Mouse (Mus musculus): Measurements from ENCODE around the gene C1qb.

C1qb gene

GRCm38 (mm10) chr4:136847166-136847565, 38.8 kb downstream of the C1qb start:
- DNase-seq (ENCODE audit: low read depth in 1 of 2, low spot score in 2 of 2) = no peak

- no peak for DNase-seq (ENCODE audit: low read depth in 1 of 2, low spot score in 2 of 2)
Measured at GRCm38 (mm10) chr4:136842802-136843201, 43.2 kb downstream of the C1qb start.

DNA sequence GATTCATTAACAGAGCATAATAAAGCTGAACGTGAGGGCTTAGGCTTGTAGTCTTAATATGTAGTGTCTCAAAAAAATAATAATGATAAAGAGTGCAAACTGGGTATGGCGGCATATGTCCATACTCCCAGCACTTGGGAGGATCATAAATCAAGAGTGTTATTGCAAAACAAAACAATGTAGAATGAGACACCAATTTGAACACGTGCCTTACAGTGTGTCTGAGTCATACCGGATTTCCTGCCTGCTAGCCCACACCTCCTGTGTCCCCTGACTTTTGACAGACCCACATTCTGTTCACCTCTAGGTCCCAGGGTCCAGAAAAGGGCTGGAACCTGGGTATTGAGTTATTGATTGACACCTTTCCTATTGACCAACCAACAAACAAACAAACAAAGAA, 44.0 kb downstream of the C1qb start:
- DNase-seq (ENCODE audit: low read depth in 1 of 2, low spot score in 2 of 2) = no peak

- DNase-seq (ENCODE audit: low read depth in 1 of 2, low spot score in 2 of 2) = peak in 1 of 2 experiments; percentile 30
Measured at GRCm38 (mm10) chr4:136841056-136841455, 44.9 kb downstream of the C1qb start.

GRCm38 (mm10) chr4:136838462-136838861, 47.5 kb downstream of the C1qb start:
- DNase-seq (ENCODE audit: low read depth in 1 of 2, low spot score in 2 of 2) = no peak

DNA sequence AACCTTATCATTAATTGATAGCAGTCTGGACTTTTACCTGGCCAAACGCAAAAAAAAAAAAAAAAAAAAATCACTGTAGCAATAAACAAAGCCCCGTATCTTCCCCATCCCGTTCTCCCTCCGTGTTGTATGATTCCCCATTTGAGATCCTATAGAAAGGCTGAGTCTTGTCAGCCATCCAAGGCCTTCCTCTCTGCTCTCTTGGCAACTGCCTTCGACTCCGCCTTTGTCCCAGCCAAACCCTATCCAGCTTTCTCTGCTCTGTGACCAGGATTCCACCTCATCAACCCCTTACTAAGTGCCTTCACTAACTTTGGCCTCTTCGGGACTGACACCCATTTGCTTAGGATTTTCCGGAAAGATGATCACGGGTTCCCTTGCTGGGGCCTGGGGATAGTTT, 48.0 kb downstream of the C1qb start:
- no peak for DNase-seq (ENCODE audit: low read depth in 1 of 2, low spot score in 2 of 2)

DNA sequence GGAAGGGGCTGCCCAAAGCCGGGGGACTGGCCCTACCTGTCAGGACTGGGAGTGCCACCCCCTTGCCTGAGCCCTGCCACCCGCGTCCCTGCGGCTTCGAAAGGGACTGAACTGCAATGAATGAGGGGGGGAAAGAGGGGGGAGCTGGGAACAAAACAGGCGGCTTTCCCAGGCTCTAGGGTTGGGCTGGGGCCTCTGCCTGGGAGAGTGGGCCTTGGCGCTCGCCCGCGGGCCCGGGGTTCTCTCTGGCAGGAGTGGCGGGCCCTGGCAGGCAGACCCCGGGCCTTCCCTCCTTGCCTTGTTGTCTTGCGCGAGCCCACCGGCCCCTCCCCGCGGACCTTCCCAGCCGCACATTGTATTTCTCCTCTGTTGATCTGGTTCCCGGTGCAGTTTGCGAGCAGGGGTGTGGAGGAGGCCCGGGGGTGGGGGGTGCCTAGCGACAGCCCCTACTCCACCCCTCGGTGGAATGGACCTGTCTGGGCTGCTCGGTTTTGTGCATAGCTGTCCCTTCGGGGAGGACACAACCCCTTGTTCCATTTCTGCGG, 49.5 kb downstream of the C1qb start:
- no peak for DNase-seq (ENCODE audit: low read depth in 1 of 2, low spot score in 2 of 2)

DNA sequence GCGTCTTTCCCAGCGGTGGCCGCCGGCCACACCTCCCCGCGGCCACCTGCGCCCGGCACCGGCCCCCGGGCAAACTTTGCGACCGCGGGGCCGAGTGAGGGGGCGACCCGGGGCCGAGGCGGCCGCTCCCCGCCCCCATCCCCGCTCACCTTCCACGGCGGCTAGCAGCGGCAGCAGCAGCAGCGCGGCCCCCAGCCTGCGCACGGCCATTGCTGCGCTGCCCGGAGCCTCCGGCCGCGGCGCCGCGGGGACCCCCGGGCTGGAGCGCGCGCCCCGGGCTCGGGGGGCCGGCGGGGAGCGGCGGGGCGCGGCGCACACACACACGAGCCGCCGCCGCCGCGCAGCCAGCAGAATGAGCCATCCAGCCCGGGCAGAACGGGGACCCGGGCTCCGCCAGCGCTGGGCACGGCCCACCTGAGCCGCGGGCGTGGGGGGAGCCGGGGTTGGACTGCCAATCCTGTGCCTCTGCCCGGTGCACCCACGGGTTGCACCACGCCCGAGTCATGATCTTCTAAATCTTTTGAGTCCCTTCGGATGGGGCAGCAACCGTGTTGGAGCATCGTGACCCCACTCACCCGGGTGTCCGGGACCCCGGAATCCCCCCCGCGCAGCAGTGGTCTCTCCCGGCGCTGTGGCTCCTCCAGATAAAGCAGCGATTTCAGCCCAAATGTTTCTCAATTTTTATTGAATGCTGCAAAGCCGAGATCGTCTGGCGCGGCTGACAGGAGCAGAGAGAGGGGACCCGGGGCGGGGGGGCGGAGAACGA, 50.2 kb downstream of the C1qb start, which contains the start of gene Ephb2:
Gene Ephb2 (minus strand): TSS at position 368 of the 766 bp plus-strand sequence.
- no peak for DNase-seq (ENCODE audit: low read depth in 1 of 2, low spot score in 2 of 2)

- no peak for DNase-seq (ENCODE audit: low read depth in 1 of 2, low spot score in 2 of 2)
Measured at GRCm38 (mm10) chr4:136834815-136835620, 51.0 kb downstream of the C1qb start.

DNA sequence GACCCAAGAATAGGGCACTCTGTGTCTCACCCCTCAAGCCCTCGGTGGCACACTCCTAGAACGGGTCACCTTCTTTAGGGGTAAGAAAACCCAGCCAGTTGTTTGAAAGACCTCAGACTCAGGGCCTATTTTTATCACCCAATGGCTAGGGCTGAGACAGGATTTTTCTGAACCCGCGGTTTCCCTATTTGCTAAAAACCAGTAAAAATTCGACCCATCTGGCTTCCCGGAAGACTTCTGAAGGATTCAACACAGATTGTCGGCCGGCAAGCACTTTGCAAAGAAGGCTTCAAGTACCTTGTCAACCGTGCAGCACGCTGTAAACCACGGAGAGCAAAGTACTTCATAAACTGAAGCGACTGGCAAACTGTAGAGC, 51.6 kb downstream of the C1qb start:
- DNase-seq (ENCODE audit: low read depth in 1 of 2, low spot score in 2 of 2) = no peak

DNA sequence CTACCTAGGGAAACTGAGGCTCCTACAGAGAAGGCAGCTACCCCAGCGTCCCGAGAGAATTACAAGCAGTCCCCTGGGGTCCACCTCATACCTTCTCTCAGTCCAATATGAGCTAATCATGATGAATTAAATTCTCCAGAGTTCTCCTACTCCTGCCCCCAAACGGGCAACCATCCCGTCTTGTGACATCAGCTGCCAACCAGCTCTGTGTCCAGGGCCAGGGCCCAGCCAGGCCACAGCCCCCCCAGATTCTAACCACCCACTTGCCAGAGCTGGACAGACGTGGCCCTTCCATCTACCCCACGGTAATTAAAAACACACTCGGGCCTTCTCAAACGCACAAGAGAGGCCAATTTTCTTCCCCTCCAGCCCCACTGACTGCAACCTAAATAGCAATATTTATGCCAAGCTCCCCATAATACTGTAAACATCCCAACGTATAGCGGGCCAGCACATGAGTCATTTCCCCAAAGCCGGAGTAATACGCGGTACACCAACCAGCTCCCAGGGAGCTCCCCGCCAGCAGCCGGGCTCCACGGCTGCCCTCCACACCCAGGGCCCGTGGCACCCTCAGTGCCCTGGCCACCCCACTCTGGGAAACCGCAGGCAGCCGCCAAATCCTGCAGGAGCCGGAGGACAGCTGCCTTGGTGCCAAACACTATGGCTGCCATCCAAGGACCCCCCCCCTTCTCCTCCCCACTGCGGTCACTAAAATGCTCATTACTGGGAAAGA, 52.2 kb downstream of the C1qb start:
- no peak for DNase-seq (ENCODE audit: low read depth in 1 of 2, low spot score in 2 of 2)

DNA sequence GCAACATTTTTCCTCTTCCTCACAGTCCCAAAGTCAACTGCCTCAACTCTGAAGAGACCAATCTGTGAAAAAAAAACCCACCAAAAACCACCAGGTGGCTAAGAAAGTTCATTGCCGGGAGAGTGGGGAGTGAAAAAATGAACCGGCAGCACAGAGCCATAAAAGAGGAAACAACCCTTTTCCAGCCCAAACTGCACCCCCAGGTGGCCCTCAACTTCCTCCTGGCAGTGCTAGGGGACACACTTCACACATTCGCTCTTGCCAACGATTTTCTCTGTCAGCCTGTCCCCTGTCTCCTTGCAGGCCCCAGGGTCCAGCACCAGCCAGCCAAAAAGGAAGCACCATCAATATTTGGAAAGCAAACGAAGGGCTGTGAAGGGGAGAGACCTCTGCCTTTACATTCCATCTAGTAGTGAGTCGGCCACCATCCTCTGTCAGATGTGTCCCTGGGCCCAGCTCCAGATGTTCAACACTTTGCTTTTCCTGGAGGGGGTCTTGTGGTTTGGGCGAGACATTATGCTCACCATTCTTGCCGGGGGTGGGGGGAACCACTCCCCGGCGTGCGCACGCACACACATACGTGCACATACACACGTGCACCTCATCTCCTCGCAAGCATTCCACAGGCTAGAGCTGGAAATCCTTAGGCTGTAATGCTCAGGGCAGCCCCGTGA, 53.3 kb downstream of the C1qb start:
- no peak for DNase-seq (ENCODE audit: low read depth in 1 of 2, low spot score in 2 of 2)

DNA sequence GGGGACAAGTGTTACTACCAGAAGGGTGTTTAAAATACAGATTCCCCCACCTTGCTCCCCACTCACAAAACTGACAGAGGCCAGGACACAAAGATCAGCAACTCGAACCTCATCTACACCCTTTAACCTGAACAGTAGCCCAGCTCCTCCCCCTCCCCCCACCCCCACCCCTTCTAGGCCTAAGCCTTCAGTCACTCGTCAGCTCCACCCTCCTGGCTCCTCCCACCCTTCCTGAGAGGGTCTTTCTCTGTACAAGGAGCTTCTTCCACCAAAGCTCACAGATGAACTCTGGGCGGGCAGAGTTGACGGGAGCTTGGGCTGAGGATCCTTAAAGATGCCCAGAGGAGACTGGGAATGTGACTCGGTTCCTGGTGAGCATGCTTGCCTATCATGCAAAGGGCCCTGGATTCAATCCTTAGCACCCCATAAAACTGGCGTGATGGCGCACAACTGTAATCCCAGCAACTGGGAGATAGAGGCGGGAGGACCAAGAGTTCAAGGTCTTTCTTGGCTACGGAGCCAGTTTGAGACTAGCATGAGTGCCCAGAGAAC, 55.6 kb downstream of the C1qb start:
- DNase-seq (ENCODE audit: low read depth in 1 of 2, low spot score in 2 of 2) = no peak
